Mouse (Mus musculus): ENCODE measurements around the gene Ccl2. TPM values are rescaled to one million over a fixed set of nuclear protein-coding genes. Genes with fewer than 3 reads are reported as not detected.

Ccl2 gene
- 8.1 and 8.5 TPM in 2 replicates for polyA plus RNA-seq (2012; rRNA removed; ENCODE audit: low replicate concordance)

GRCm38 (mm10) chr11:82035356-82035755, at the start of gene Ccl2:
Gene Ccl2 (plus strand): TSS chr11:82035571.

GRCm38 (mm10) chr11:82038535-82038934, 3.2 kb downstream of the Ccl2 start, which contains the start of gene Gm17268:
Gene Gm17268 (minus strand): TSS chr11:82038562.

DNA sequence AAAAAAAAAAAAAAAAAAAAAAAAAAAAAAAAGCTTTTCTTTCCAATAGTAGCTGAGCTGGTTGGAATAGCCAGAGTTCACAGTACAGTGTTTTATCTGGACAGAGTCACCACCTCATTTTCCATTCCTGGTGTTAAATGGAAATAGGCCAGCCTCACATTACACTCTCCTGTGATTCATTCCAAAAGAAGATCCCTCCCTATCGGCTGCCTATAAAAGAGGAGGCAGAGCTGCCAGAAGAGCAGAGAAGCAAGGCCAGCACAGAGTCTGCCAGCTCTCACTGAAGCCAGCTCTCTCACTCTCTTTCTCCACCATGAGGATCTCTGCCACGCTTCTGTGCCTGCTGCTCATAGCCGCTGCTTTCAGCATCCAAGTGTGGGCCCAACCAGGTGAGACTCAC, 10.1 kb downstream of the Ccl2 start, which contains the start of gene Ccl7:
TSS of gene Ccl7 (plus strand) at position 242 of the 400 bp plus-strand sequence.

DNA sequence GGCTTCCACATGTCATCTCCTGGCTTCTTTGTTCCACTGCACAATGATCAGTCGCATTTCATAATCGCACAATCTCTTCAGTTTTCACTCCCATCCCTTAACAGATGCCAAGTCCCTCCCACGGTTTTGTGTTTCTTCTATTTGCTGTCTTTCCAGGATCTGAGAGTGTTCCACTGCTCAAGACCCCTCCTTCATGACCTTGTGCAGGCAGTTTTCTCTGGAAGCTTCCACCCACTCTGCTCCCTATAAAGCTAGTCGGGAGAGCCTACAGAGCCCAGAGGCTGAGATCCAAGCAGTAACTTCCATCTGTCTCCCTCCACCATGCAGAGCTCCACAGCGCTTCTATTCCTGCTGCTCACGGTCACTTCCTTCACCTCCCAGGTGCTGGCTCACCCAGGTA, 22.3 kb downstream of the Ccl2 start, which contains the start of gene Ccl11:
TSS of gene Ccl11 (plus strand) at position 178 of the 400 bp plus-strand sequence.

Other genes starting within 250 kb of the Ccl2 start
- not detected in 2 replicates for gene 5530401A14Rik, start 174.9 kb upstream of the Ccl2 start, polyA plus RNA-seq (2012; rRNA removed; ENCODE audit: low replicate concordance)
- 0.29 and 0.50 TPM in 2 replicates for gene Asic2, start 67.1 kb upstream of the Ccl2 start, polyA plus RNA-seq (2012; rRNA removed; ENCODE audit: low replicate concordance)
- not detected in 2 replicates for gene Gm17268, start 3.0 kb downstream of the Ccl2 start, polyA plus RNA-seq (2012; rRNA removed; ENCODE audit: low replicate concordance)
- gene Ccl7, start 10.1 kb downstream of the Ccl2 start, polyA plus RNA-seq (2012; rRNA removed; ENCODE audit: low replicate concordance), result 2.1 and 4.1 TPM in 2 replicates
- gene Ccl11, start 22.3 kb downstream of the Ccl2 start, polyA plus RNA-seq (2012; rRNA removed; ENCODE audit: low replicate concordance), result 30.9 and 79.1 TPM in 2 replicates
- gene Ccl12, start 66.3 kb downstream of the Ccl2 start, polyA plus RNA-seq (2012; rRNA removed; ENCODE audit: low replicate concordance), result 6.0 and 7.0 TPM in 2 replicates
- 52.4 and 106 TPM in 2 replicates for gene Ccl8, start 79.6 kb downstream of the Ccl2 start, polyA plus RNA-seq (2012; rRNA removed; ENCODE audit: low replicate concordance)

All from mammary gland, adult 2 months (tissue).